Mouse (Mus musculus) liver, postnatal 0 days (tissue): Measurements from ENCODE around the gene Zeb2.

ENCODE experiments used
- CTCF ChIP-seq: sonication (generic); IDR thresholded peaks from 2 replicates; pipeline ENCODE4 v1.5.1; 2016; ENCODE audit warnings: antibody characterized with exemption, low read depth
- EP300 ChIP-seq: IDR thresholded peaks from 2 replicates; pipeline ENCODE4 v1.6.1; 2016; ENCODE audit warnings: antibody characterized with exemption, low read depth, mild to moderate bottlenecking

GRCm38 (mm10) chr2:45103021-45103983 is 13.9 kb downstream of the Zeb2 start:
- TF ChIP-seq CTCF, result no peak
- TF ChIP-seq EP300, result no peak
